Mouse (Mus musculus): ENCODE measurements around the gene Hat1.

- TF ChIP-seq POLR2A (IDR thresholded peaks at IDR 0.05; ENCODE audit: borderline replicate concordance, control insufficient read depth, low read depth, low read length) = no peak
- TF ChIP-seq CTCF (IDR thresholded peaks at IDR 0.05; ENCODE audit: control insufficient read depth, insufficient read depth, low read length) = no peak
Measured at GRCm38 (mm10) chr2:71477787-71478186, 89.0 kb downstream of the Hat1 start.
